Mouse (Mus musculus) thymus, postnatal 36 days (tissue): ENCODE measurements around the gene Ilkap.

Experiments used
- DNase-seq, 2 experiments: peaks; one replicate each; pipeline ENCODE4 v3.0.0; 2022; ENCODE audit warnings: mixed read lengths in 2 of 2

The Ilkap gene

GRCm38 (mm10) chr1:91413898-91414594, 15.4 kb upstream of the Ilkap start, which contains the start of gene Hes6:
Gene Hes6, minus strand, starts transcription at chr1:91414038.
- peak; percentile 60 to 61 for DNase-seq

DNA sequence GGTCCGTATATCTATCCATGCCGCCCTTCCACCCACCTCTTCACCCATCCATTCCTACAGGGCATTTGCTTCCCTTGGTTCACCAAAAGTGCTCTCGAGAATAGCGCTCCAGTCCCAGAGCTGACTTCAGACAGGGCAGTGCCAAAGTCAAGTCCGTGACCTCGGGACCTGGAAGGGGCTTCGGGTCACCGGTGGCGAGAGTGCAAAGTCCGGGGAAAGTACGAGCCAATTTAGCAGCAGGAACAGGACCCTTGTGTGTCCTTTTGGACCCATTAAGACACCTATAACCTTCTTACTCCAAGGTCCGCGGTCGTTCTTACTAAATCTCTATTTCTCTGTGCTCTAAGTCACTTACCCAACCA, 14.9 kb upstream of the Ilkap start:
- DNase-seq = no peak

DNA sequence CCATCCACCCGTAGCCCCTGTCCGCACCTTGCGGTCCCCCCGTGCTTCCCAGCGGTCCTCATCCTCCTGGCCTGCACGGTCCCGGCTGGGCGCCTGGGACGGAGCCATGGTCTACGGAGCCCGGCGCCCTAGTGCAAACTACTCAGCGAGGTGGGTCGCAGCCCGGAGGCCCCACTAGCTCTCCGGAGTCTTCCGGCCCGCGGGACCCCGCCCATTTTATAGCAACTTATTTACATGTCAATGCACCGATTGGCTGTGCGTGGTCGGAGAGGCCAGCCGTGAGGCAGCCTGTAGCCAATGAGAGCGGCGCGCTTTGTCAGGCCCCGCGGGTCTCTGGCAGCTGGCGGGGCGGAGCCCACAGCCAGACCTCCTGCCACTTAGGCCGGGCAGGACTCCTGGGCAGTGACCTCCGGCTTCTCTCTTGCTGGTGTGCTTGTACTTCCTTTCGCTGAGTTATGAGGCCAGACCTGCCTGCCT, 14.5 kb upstream of the Ilkap start:
- peak; percentile 94 to 97 for DNase-seq

DNA sequence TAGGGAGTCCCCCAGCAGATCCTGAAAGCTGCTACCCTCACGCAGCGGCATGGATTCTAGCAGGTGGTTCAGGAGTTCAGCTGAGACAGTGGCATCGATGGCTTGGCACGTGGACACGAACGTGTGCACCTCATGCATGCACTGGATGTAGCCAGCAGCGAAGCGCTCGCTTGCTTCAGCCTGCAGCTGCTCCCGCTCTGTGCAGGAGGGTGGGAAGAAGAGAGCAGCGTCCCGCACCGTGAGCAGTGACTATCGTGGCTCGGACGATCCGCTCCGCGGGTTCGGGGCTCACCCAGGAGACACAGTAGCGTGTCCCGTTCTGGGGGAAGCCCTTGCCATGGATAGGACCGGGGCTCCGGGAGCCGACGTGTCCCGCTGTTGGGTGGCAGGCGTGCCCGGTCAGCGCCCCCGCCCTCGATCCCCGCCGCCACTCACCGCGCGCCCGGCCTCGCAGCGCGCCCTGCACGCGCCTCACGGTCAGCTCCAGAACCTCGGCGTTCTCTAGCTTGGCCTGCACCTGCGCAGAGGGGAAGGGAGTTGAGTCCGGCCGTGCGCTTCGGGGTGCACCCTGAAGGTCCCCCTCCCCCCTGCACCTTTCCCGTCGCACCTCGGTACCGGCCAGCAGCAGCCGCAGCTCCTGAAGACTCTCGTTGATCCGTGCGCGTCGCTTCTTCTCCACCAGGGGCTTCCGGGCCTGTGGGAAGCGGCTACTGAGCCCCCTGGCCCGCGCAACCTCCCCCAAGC, 13.8 kb upstream of the Ilkap start:
- no peak for DNase-seq

- no peak for DNase-seq
Observed at GRCm38 (mm10) chr1:91411631-91412285, 13.1 kb upstream of the Ilkap start.

DNA sequence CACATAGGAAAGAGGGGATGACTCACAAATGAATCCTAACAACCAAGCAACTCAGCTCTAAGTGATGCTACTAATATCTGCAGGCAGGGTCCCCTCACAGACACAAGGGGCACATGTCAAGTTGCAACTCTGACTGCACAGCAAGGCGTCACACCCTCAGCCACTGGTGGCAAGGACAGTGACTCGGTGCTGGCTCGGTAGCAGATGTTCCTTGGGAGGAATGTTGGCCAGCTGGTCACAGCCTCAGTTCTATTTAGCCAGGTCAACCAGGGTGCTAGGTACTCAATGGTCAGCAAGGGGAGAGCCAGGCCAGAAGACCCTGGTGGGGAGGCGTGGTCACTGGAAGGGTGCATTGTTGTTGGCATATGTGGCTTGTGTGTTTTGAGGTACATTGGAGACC, 9.2 kb upstream of the Ilkap start:
- no peak for DNase-seq

- no peak for DNase-seq
Observed at GRCm38 (mm10) chr1:91405406-91406169, 7.0 kb upstream of the Ilkap start.

GRCm38 (mm10) chr1:91404976-91405375, 6.4 kb upstream of the Ilkap start:
- no peak for DNase-seq

GRCm38 (mm10) chr1:91397927-91398259, 722 bp downstream of the Ilkap start:
- no peak for DNase-seq

- DNase-seq = no peak
Observed at GRCm38 (mm10) chr1:91390369-91390768, 8.2 kb downstream of the Ilkap start.

DNA sequence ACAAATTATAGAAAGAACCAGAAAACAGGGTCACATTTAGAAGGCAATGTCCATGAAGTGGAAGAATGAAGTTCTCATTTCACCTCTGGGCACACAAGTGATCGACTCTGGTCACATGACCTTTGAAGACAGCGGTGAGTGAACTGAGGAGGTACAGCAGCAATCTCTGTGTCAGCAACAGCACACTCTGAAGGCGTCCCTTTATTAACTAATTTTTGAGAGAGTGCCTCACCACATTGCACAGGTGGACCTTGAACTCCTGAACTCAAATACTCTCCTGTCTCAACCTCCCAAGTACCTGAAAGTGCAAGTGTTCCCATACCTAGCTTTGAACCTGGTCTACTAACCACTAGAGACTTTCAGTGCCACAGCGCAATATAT, 17.5 kb downstream of the Ilkap start:
- no peak for DNase-seq

- peak; percentile 57 to 69 for DNase-seq
Observed at GRCm38 (mm10) chr1:91380453-91381090, 18.0 kb downstream of the Ilkap start.

DNA sequence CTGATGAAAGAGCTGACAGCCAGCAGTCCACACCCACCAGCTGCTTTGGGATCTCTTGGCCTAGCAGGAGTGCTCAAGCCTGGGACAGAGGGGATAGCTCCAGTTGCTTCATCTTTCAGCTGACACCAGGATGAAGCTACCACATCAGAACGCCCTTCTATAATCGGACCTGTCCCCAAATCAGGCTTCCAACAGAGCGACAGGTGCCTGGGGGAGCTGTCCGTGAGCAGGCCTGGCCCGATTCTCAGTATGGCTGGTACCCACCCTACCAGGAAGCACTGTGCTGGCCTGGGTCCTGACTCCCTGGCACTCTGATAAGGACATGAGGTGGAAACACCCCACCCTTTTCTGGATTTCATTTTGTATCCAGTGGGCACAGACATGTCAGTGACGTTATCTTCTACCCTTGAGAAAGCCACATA, 25.2 kb downstream of the Ilkap start:
- DNase-seq = no peak

DNA sequence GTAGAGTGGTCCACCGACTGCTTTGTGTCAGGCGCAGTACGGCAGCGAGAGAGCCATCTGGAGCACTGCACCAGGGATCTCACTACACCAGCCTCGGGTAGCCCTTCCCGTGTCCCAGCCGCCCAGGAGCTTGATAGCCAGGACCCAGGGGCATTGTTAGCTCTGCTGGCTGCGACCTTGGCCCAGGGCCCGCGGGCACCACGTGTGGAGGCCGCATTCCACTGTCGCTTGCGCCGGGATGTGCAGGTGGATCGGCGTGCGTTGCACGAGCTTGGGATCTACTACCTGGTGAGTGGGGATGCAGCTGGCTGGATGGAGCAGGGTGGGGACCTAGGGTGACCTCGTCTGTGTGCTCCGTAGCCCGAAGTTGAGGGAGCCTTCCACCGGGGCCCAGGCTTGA, 28.6 kb downstream of the Ilkap start:
- no peak for DNase-seq

- DNase-seq = no peak
Observed at GRCm38 (mm10) chr1:91369408-91369807, 29.2 kb downstream of the Ilkap start.

- no peak for DNase-seq
Observed at GRCm38 (mm10) chr1:91367295-91367694, 31.3 kb downstream of the Ilkap start.

DNA sequence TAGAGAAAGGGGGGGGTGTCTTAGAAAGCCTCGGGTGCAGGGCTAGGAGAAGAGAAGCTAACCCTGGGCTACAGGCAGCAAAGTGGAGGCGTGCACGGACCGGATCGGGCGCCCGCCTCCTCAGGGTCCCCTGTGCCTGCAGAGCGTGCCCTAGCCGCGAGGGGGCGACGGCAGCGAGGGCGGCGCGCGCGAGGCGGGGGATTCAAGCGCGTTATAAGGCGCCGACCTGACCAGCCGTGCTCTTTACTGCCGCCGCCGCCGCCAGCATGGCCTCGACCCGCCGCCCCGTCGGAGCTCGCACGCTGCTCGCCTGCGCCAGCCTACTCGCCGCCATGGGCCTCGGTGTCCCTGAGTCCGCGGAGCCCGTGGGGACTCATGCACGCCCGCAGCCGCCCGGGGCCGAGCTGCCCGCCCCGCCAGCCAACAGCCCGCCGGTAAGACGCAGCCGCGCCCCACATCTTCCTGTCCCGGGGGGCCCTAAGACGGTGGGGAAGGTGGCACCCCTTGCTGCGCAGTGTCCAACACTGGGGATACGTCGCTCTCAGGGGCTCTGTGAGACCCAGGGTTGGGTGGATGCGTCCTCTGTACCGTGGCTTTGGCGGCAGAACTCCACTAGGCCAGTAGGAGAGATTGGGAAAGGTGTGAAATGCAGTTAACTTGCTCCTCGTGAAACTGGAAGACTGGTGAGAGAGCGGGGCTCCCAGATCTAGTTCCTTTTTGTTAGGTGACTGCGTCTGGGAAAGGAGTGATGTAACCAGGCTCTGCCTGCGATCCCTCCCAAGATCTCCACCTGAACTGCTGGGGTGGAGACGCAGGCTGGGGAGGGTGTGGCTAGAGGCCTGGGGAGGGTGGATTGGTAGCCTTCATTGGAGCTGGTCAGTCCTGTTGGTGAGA, 32.2 kb downstream of the Ilkap start, which contains the start of gene Erfe:
Gene Erfe (plus strand): TSS at position 216 of the 894 bp plus-strand sequence.
- DNase-seq = peak; percentile 79 to 80

GRCm38 (mm10) chr1:91365816-91366214, 32.8 kb downstream of the Ilkap start:
- no peak for DNase-seq

DNA sequence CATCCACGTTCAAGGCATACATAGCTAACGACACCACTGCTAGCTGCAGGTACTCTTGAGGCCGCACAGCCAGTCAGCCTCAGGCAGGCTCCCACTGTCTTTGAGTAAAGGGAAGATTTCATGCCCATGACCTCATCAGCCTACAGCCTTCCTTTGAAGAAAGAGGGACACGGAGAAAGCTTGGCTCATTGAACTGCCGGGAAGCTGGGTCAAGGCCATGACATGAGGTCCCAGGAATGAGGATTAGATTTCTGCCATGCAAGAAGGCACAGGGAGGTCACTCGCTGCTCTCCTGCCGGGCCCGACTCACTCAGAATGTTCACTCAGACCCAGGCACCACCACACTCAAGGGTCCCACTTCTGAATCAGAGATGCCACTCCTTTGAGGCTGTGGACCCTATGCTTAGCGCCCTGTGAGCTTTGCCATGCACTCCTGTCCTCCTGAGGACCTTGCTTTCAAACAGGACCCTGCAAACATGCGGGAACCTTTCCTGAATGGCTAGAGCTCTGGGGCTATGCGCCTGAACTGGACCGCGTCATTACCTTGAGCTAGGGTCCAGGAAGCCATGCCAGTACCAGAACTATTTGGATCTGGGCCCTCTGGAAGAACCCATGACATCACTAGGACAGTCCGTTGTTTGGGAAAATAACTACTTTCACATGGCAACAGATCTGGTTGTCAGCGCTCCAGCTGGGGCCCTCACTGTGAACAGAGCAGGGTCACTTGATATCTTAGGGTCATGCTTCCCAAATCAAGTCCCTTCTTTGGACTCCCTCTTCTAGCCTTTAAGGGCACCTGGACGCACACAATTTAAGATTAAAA, 33.6 kb downstream of the Ilkap start:
- DNase-seq = no peak

DNA sequence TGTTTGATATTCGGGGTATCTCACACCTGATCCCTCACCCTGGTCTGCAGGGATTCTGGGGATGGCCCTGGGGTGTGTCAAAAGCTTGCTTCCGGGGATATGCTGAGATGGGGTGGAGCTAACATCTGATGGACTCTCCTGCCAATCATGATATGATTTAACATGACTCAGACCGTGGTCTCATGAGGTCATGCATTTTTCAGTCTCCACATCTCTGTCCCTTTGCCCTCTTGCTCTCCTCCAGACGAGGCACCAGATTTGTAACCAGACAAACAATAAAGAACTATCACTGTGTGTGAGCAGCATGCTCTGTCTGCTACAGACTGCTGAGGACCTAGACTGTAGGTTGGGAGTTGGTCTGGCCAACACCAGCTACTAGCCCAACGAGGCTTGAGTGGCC, 36.5 kb downstream of the Ilkap start:
- DNase-seq = no peak

GRCm38 (mm10) chr1:91356105-91356504, 42.5 kb downstream of the Ilkap start:
- DNase-seq = no peak
